Mouse (Mus musculus) forebrain, embryonic 15.5 days (tissue): ENCODE data around the gene Ston2. TPM values are rescaled to one million over a fixed set of nuclear protein-coding genes. Genes with fewer than 3 reads are reported as not detected.

ENCODE experiments used
- ATAC-seq: fragments of 200-750 bp; cut with Nextera tagmentation; replicated peaks from 2 replicates; pipeline ENCODE4 v1.8.0; 2017; ENCODE audit warnings: mild to moderate bottlenecking, moderate TSS enrichment, moderate library complexity
- H3K27ac ChIP-seq: fragments of 300-500 bp; sonication (generic); replicated peaks from 2 replicates; pipeline ENCODE4 v1.5.1; 2015; ENCODE audit warnings: mild to moderate bottlenecking, inconsistent platforms
- H3K27me3 ChIP-seq: fragments of 300-500 bp; sonication (generic); 2 replicates; pipeline ENCODE4 v1.6.1; 2015; ENCODE audit warnings: inconsistent platforms
- H3K36me3 ChIP-seq: fragments of 300-500 bp; sonication (generic); 2 replicates; pipeline ENCODE4 v1.6.1; 2015; ENCODE audit warnings: mild to moderate bottlenecking, inconsistent platforms
- H3K4me1 ChIP-seq: fragments of 300-500 bp; sonication (generic); 2 replicates; pipeline ENCODE4 v1.6.1; 2015; ENCODE audit warnings: inconsistent platforms
- H3K4me2 ChIP-seq: fragments of 300-500 bp; sonication (generic); replicated peaks from 2 replicates; pipeline ENCODE4 v1.6.1; 2015; ENCODE audit warnings: mild to moderate bottlenecking, inconsistent platforms
- H3K4me3 ChIP-seq: fragments of 300-500 bp; sonication (generic); 2 replicates; pipeline ENCODE4 v1.5.1; 2015; ENCODE audit warnings: mild to moderate bottlenecking, inconsistent platforms
- H3K9ac ChIP-seq: fragments of 300-500 bp; sonication (generic); replicated peaks from 2 replicates; pipeline ENCODE4 v1.6.1; 2015; ENCODE audit warnings: mild to moderate bottlenecking, inconsistent platforms
- H3K9me3 ChIP-seq: fragments of 300-500 bp; sonication (generic); 2 replicates; pipeline ENCODE4 v1.6.1; 2016; ENCODE audit warnings: inconsistent platforms
- WGBS: fragments of 180-500 bp; shearing (Covaris S2); methylation state at CpG from one replicate; pipeline ENCODE4 v1.1.7; 2015; ENCODE audit warnings: mixed read lengths; 5-methylcytosine and 5-hydroxymethylcytosine counted together
- polyA plus RNA-seq: library from polyadenylated mRNA; unstranded; fragments of >200 nt; fragmentation: Nextera tagmentation; extraction: Ambion mirVana; gene quantifications from 2 replicates; pipeline ENCODE4 v1.2.1, GENCODE M21; 2015

The Ston2 gene
- polyA plus RNA-seq, 1 experiment from 2014 or later = 6.2 TPM

DNA sequence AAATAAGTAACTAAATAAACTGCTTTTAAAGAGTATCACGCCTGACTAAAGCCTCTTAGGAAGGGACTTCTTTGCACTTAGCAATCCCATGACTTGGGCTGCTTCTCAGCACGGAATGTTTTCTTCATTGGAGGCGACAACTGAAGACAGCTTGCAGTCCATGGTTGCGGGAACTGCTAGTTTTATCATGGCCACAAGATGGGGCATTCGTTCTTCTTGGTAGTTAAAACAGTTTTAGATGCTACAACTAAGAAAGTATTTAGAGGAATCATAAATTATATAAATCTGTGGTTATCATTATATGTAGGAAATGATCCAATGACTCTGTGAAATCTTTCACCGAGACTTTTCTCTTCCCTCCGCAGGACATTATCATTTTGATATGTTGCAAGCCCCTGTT lies 147.5 kb downstream of the Ston2 start:
- Histone ChIP-seq H3K9me3 (no peaks in the 10 kb centered on the region), H3K27ac (no peak overlapping the region), H3K36me3 (no peaks in the 10 kb centered on the region), H3K4me1 (peaks cover 23% of the 10 kb centered on the region), H3K4me3 (no peak overlapping the region), H3K27me3 (no peaks in the 10 kb centered on the region), H3K9ac (no peak overlapping the region), H3K4me2 (no peak overlapping the region)
- 53% methylated on average over 7 of the region's 7 CpGs for WGBS
- no peak for ATAC-seq

DNA sequence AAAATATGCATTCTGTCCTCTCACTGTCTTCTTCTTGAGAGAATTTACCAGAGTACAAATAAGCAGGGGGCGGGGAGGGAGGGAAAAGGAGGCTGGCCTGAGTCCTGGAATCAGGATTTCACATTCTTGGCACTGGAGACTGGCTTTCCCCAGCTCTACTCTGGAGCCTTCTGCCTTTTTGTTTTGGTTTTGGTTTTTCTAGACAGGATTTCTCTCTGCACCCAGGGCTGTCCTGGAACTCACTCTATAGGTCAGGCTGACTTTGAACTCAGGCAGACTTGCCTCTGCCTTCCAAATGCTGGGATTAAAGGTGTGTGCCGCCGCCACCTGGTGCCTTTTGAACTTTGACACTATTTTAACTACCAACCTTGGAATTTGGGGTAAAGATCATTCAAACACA lies 149.8 kb downstream of the Ston2 start:
- Histone ChIP-seq H3K36me3 (no peaks in the 10 kb centered on the region), H3K9me3 (no peaks in the 10 kb centered on the region), H3K4me3 (no peak overlapping the region), H3K4me2 (no peak overlapping the region), H3K4me1 (peaks cover 25% of the 10 kb centered on the region), H3K27ac (no peak overlapping the region; the same call in 1 of the 2 replicates), H3K27me3 (no peaks in the 10 kb centered on the region), H3K9ac (no peak overlapping the region)
- no peak for ATAC-seq
- 76% methylated on average over 3 of the region's 3 CpGs for WGBS

DNA sequence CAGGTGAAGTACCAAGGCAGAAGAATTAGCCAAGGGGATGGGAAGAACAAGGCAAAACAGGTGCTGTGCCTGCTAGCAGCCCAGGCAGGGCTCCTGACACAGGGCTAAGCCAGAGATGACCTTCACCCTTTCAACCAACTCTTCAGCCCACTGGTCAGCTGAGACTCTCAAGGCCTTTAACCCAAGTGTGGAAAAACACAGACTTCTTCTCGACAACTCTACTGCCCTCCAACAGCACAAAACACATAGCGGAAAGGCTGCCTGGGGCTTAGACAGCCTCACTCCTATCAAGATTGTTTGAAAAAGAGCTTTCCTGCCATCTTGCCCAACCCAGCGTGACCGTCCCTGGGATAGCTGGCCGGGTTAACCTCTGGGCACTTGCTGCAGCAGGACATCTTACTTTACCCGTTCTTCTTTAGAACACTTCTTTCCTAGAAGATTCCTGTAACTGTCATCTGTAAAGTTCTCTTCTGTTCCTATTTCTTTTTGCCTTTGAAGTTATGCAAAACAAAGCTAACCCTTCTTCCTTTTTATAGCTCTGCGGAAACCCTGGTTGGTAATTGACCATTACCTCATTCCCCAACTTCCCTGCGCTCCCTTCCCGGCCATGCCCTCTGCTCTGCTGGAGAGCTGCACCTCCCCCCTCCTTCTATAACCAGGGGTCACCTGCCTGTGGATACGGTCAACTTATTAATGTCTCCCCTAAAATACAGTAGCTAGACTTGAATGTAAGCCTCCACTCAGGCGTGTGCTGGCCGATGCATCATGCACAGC lies 150.9 kb downstream of the Ston2 start:
- H3K27ac ChIP-seq = no peak overlapping the region
- H3K4me2 ChIP-seq = no peak overlapping the region
- peaks cover 17% of the 10 kb centered on the region for H3K4me1 ChIP-seq
- no peaks in the 10 kb centered on the region for H3K36me3 ChIP-seq
- no peaks in the 10 kb centered on the region for H3K9me3 ChIP-seq
- no peak overlapping the region for H3K9ac ChIP-seq
- H3K4me3 ChIP-seq = no peak overlapping the region
- no peaks in the 10 kb centered on the region for H3K27me3 ChIP-seq
- no peak for ATAC-seq
- WGBS = 80% methylated on average over 12 of the region's 12 CpGs

DNA sequence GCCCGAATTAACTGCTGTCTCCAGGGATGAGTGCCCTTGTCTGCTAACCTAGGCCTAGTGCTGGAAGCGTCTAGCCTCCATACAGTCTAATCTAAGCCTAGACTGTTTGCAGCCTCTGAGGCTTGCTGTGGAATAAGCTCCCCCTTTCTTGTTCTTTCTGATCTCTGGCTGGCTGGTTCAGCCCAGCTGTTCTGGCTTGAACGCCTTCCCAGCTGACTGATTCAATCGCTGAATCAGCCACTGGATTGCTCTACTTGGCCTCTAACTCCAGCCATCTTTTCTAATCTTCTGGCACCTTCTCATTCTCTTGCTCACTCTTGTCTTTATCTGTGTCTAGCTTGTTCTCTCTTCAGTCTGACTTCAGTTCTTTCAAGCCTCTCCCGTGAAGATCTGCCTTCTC lies 161.7 kb downstream of the Ston2 start:
- H3K36me3 ChIP-seq = no peaks in the 10 kb centered on the region
- H3K4me2 ChIP-seq = no peak overlapping the region
- H3K4me1 ChIP-seq = no peaks in the 10 kb centered on the region
- no peak overlapping the region for H3K27ac ChIP-seq
- H3K4me3 ChIP-seq = no peak overlapping the region
- no peaks in the 10 kb centered on the region for H3K27me3 ChIP-seq
- no peaks in the 10 kb centered on the region for H3K9me3 ChIP-seq
- WGBS = 65% methylated on average over 5 of the region's 5 CpGs
- no peak for ATAC-seq
- H3K9ac ChIP-seq = no peak overlapping the region

DNA sequence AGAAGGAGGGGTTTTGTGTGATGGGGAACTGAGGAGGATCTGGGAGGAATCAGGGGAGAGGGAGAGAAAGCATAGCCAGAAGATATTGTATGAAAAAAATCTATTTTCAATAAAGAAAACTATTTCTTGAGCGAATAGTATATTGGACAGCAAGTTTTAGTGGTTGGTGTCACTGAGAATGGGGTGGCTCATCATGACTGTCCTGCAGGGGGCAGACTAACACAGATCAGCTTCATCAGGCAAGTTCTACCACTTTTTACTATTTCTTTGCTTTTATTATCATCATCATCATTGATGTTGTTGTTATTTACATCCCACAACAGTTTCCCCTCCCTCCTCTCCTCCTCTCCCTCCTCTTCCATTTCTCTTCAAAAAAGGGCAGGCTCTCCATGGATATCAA lies 163.2 kb downstream of the Ston2 start:
- WGBS = 85% methylated on average over 1 of the region's 1 CpGs
- Histone ChIP-seq H3K9ac (no peak overlapping the region), H3K4me1 (no peaks in the 10 kb centered on the region)

DNA sequence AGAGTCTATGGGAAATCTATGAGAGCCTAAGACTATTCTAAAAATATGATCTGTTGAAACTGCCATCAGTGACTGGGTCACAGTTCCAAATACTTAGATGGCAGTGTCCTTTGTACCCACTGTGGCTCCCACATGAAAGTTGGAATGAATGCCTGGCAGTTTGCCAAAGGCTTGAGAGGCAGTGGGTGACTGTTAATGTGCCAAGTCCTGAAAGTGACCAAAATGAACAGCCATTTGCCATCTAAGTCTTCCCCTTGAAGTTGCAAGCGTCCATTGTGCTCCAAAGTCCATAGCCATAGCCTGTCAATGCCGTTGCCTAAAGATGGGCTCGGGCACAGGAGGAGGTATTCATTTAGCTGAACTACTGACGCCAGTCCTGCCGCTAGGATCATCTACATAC lies 178.8 kb downstream of the Ston2 start:
- Histone ChIP-seq H3K4me2 (no peak overlapping the region), H3K27ac (no peak overlapping the region), H3K4me1 (no peaks in the 10 kb centered on the region), H3K27me3 (no peaks in the 10 kb centered on the region), H3K9ac (no peak overlapping the region), H3K4me3 (no peak overlapping the region), H3K36me3 (no peaks in the 10 kb centered on the region), H3K9me3 (no peaks in the 10 kb centered on the region)
- ATAC-seq = no peak
- WGBS = 49% methylated on average over 5 of the region's 5 CpGs

More for the DNA sequence above, 163.2 kb downstream of the Ston2 start:
- no peak overlapping the region for H3K4me2 ChIP-seq
- no peak overlapping the region for H3K4me3 ChIP-seq
- H3K27ac ChIP-seq = no peak overlapping the region
- no peaks in the 10 kb centered on the region for H3K27me3 ChIP-seq
- no peaks in the 10 kb centered on the region for H3K36me3 ChIP-seq
- ATAC-seq = no peak
- no peaks in the 10 kb centered on the region for H3K9me3 ChIP-seq

DNA sequence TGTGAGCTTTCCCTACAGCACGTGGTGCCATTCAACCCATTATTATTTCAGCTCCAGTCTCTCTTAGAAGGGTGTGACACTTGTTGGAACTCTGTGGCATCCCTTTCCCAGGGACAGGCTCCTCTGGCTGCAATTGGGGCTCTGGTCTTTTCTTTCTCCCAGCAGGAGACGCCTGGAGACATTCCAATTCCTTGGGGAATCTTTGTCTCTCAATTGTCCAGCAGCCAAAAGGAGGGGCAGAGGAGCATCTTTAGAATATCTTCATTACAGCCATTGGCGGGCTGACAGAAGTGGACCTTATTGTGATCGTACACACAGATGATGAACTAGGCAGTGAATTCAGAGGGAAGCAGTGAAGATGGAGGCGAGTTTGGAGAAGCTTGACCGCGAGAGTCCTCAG lies 180.5 kb downstream of the Ston2 start:
- H3K4me3 ChIP-seq = no peak overlapping the region
- H3K4me1 ChIP-seq = no peaks in the 10 kb centered on the region
- H3K4me2 ChIP-seq = no peak overlapping the region
- H3K27me3 ChIP-seq = no peaks in the 10 kb centered on the region
- no peak overlapping the region for H3K27ac ChIP-seq
- H3K9ac ChIP-seq = no peak overlapping the region
- 38% methylated on average over 7 of the region's 7 CpGs for WGBS
- H3K36me3 ChIP-seq = no peaks in the 10 kb centered on the region
- ATAC-seq = no peak
- no peaks in the 10 kb centered on the region for H3K9me3 ChIP-seq

DNA sequence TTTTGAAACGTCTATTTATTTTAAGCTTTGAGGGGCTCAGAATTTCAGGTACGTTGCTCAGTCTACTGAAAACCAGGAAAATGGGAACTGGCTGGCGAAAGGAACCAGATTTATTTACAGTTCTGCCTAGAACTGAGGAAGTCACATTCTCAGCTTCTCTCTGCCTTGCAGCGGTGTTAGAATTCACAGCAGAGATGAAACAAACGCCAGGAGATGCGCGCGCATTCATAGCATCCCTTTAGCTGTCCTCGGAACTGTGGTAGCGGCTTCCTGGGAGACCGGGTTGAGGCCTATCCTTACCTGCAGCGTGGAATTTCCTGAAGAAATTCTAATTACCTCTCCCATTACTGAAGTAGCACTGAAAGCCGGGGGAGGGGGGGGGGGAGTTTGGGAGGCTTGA lies 181.5 kb downstream of the Ston2 start:
- Histone ChIP-seq H3K4me2 (no peak overlapping the region), H3K4me1 (no peaks in the 10 kb centered on the region), H3K9me3 (no peaks in the 10 kb centered on the region), H3K27me3 (no peaks in the 10 kb centered on the region), H3K9ac (no peak overlapping the region), H3K36me3 (no peaks in the 10 kb centered on the region), H3K4me3 (no peak overlapping the region), H3K27ac (no peak overlapping the region)
- 86% methylated on average over 13 of the region's 13 CpGs for WGBS
- no peak for ATAC-seq

DNA sequence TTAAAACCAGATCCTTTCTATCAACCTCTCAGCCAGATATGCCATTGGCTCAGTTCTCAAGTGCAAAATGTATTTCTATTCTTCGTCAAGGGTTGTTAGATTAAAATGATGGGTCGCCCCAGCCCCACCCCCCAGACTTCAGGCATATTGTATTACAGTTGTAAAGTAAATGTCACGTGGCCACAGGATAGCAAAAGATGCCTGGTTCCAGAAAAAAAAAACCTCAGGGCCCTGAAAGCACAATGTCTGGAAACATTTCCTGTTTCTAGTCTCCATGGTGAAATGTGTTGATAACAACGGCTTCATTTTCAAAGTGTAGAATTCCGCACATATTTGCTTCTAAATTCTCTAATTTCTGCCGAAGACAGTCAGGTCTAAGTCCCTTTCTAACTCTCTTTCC lies 183.6 kb downstream of the Ston2 start:
- H3K4me2 ChIP-seq = no peak overlapping the region
- H3K9ac ChIP-seq = no peak overlapping the region
- H3K27ac ChIP-seq = no peak overlapping the region
- no peaks in the 10 kb centered on the region for H3K27me3 ChIP-seq
- H3K4me3 ChIP-seq = no peak overlapping the region
- no peaks in the 10 kb centered on the region for H3K4me1 ChIP-seq
- no peak for ATAC-seq
- H3K9me3 ChIP-seq = no peaks in the 10 kb centered on the region
- WGBS = 72% methylated on average over 6 of the region's 6 CpGs
- H3K36me3 ChIP-seq = no peaks in the 10 kb centered on the region

DNA sequence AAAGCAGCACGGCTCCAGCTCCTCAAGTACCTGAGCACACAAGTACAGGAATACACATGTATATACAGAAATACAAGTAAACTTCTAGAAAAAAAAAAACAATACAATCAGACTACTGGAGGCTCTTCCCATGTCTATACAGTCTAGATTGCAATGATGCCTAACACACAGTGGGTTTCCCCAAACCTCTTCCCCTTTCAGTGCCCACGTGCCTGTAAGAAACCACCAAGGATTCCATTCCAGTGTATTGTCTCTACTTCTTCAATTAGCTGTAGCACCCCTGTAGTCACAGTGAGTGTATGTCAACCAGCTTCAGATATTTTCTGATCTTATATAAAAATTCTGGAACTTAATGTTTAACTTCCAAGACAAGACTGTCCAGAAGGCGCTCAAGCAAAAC lies 196.1 kb downstream of the Ston2 start:
- no peak overlapping the region for H3K9ac ChIP-seq
- peaks cover 11% of the 10 kb centered on the region for H3K4me1 ChIP-seq
- H3K9me3 ChIP-seq = no peaks in the 10 kb centered on the region
- H3K4me3 ChIP-seq = no peak overlapping the region
- no peaks in the 10 kb centered on the region for H3K36me3 ChIP-seq
- H3K27me3 ChIP-seq = no peaks in the 10 kb centered on the region
- no peak overlapping the region for H3K4me2 ChIP-seq
- no peak for ATAC-seq
- 96% methylated on average over 3 of the region's 3 CpGs for WGBS
- H3K27ac ChIP-seq = no peak overlapping the region

DNA sequence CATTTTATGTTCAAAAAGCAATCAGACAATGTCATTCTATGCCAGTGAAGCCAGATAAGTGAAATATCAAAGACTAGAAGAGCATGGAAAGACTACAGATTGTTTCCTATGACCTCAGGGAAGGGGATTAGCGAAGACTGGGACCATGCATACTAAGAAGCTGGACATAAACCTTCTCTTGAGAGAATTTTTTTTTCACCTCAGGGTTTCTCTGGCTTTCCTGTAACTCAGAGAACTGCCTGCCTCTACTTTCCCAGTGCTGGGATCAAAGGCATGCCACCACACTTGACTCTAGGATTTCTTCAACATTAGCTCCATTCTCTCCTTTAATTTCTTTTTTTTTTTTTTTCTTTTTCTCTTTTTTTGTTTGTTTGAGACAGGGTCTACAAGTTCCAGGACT lies 197.0 kb downstream of the Ston2 start:
- H3K9ac ChIP-seq = peak overlapping the region; percentile 100; the same call in 1 of the 2 replicates
- no peaks in the 10 kb centered on the region for H3K27me3 ChIP-seq
- 59% methylated on average over 1 of the region's 1 CpGs for WGBS
- no peak overlapping the region for H3K27ac ChIP-seq
- H3K4me1 ChIP-seq = peaks cover 16% of the 10 kb centered on the region
- H3K4me2 ChIP-seq = peak overlapping the region; percentile 56
- ATAC-seq = no peak
- H3K9me3 ChIP-seq = no peaks in the 10 kb centered on the region
- H3K36me3 ChIP-seq = no peaks in the 10 kb centered on the region
- H3K4me3 ChIP-seq = no peak overlapping the region

DNA sequence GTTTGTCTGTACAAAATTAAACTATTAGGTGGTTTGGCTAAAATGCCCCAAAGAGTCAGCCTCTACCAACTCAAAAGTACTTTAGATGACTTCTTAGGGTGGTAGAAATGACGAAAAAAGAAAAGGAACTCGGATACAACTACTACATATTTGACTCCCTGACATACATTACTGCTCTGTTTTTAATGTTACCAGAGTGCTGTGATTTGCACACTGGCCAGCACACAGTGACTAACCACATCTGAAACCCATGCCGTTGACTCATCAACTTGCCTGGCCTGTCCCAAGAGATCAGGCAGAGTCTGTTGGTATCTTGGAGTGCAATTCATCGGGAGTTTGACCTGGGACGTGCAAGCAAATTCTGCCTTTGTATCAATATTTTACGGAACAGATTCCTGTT lies 197.5 kb downstream of the Ston2 start:
- no peaks in the 10 kb centered on the region for H3K9me3 ChIP-seq
- ATAC-seq = no peak
- H3K4me3 ChIP-seq = peak overlapping the region; percentile 97
- H3K9ac ChIP-seq = peak overlapping the region; percentile 100
- H3K36me3 ChIP-seq = peaks cover 3% of the 10 kb centered on the region
- H3K27me3 ChIP-seq = no peaks in the 10 kb centered on the region
- 27% methylated on average over 6 of the region's 6 CpGs for WGBS
- H3K4me1 ChIP-seq = peaks cover 16% of the 10 kb centered on the region
- peak overlapping the region; percentile 56 for H3K4me2 ChIP-seq
- H3K27ac ChIP-seq = peak overlapping the region; percentile 100
